Mouse (Mus musculus) frontal cortex, adult 2 months (tissue): ENCODE results near the gene Ibsp. TPM values are rescaled to one million over a fixed set of nuclear protein-coding genes. Genes with fewer than 3 reads are reported as not detected.
A peak's percentile ranks its signal among the peaks of the same experiment; 100 is the strongest.

ENCODE experiments used
- DNase-seq, 2 experiments: peaks; one replicate each; pipeline ENCODE4 v3.0.0; 2022; ENCODE audit warnings: low spot score in 1 of 2; ENCODE audit errors: extremely low spot score in 1 of 2
- polyA plus RNA-seq: library from polyadenylated mRNA; depleted of rRNA; stranded (reverse); fragments of >200 nt; gene quantifications from 2 replicates; pipeline ENCODE4 v1.2.3, GENCODE M21; 2012; rRNA removed

Gene Ibsp
- polyA plus RNA-seq, 1 experiment = 0.12 TPM

DNA sequence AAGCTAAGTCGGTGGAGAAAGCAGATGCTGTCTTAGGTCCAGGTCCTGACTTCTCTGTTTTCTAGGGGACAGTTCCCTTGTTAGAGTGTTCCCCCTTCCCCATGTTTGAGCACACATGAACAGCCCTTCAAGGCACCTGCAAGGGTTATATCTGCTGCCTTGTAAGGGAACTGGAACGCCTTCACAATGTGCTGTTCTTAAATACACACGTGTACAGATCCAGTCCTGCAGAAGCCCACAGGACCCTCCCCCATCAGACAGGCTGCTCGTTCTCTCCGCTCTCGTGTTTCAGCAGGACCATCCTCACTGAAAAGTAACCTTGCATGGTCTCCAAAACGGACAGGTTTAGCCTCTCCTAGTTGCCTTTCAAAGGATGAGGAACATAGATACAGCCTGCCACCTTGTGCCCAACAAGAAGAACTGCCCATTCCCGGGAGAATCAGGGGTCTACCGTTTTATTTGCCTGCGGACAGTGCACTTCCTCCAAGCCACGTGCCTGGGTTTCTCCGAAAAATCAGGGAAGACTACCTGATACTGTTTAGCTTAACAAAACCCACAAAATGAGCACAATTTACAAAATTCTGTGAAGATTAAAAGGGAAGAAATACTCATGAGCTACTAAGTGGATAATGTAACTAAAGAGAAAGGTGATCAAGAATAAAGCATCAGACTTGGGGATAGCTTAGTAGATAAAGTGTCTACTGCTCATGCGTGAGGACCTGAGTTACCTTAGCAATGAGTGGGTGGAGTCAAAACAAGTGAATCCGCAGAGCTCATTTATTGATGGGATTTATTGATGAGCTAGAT, 40.9 kb downstream of the Ibsp start:
- DNase-seq = peak in 1 of 2 experiments; percentile 66

DNA sequence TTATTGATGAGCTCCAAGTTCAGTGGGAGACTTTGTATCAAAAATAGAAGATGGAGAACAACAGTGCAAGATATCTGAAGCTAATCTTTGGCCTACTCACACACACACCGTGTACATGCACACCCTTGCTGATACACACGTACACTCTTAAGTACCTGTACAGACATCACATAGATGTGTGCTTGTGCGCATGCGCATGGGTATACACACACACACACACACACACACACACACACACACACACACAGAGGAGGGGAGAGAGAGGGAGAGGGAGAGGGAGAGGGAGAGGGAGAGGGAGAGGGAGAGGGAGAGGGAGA, 41.5 kb downstream of the Ibsp start:
- no peak for DNase-seq

DNA sequence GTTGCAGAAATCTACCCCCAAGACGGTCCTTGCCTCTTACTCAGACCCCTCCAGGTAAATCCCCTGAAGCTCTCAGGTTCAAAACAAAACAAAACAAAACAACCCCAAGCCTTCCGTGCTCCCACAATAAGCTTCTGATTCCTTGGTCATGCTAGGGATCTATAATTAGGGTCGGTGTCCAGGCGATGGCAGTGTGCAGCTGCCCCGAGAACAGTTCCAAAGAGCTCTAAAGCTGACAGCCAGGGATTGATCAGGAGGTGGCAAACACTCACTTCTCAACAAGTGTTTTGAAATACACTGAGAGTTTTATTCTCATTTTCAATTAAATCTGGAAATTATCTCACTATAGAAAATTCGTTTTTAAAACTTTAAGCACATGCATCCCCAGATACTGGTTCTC, 43.9 kb downstream of the Ibsp start:
- DNase-seq = no peak

DNA sequence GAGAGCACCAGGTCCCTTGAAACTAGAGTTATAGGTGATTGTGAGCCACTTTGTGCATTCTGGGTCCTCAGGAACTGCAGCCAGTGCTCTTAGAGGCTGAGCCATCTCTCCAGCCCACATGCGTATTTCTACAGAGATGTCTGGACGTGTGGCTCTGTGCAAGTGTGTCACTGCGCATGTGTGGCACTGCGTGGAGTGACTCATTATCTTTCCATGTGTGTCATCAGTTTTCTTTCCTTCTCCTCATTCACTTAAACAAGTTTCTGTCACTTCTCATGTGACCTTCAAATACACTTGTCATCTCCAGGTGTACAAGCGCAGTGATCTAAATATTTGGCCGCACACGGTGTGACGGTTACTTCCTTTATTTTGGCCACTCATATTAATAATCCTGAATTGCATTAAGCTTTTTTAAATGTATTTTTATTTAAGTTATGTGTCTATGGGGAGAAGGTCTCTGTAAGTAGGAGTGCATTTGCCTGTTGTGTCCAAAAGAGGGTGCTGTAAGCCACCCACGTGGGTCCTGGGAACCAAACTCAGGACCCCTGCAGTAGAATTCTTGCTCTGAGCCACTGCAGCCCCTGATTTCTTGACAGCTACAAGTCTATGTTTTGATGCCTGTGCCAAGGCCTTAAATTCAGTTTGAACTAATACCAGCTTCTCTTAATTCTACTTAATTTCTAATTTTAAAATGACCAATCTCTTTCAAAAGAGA, 45.7 kb downstream of the Ibsp start:
- no peak for DNase-seq

DNA sequence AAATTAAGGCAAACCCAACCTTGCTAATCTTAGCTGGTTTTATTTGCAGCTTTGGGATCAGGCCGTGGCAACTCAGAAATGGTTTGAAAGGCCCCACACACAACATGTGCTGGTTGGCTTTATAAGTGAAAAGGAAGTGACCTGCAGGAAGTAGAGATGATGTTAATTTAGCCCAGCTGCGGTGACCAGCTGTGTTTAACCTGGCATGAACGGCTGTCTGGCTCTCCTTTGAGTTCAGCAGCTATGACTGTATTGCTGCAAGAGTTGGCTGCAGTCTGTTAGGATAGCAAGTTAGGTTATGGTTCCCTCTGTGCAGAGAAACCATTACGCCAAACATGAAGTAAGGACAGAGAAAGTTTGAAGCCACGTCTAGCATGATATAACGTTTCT, 46.3 kb downstream of the Ibsp start:
- no peak for DNase-seq

DNA sequence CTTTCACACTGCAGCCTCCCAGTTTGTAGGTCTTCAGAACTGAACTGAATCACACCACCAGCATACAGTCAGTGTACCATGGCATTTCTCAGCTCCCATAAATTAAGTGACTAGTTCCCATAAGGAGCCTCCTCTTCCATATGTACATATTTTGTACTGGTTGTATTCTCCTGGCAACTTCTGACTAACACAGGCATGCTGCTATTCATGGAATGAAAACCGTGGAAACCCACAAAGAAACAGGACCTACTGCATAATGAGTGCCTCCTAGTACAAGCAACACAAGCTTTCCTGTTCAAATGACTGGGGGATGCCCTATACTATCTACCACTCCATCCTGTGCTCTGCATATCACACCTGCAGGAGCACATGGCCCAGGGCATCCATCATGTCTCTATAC, 52.1 kb downstream of the Ibsp start:
- no peak for DNase-seq

DNA sequence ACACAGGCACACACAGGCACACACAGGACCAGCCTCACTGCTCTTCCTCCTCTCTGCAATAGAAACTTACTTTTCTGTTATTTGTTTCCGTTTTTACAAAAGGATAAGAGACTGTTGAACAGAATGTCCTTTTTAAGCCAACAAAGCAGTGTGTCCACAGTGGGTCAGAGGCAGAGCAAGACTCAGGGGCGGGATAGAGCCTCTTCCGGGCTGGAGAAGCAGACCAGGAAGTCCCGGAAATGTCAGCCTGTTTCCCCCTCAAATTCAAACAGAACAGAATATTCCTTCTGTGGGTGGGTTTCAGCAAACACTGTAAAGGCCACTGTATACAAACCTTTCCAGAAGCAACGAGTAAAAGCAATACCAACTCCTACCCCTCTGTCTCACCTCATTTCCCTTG, 52.9 kb downstream of the Ibsp start:
- no peak for DNase-seq

DNA sequence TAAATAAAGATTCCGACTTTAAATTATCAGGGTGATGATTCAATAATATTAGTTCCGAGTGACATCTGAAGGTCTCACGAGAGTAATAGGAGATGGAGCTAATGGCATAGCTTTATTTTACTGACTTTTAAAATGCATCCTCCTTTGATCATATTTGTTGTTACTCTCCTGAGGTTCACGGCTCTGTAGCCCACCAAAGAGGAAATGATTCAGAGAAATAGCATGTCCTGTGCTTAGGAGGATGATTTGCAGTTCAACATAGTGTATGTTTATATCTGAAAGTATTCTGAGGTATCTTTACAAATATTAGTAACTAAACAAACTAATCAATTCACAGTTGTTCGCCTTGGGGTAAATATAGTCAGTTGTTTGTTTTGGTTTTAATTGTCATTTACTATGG, 58.6 kb downstream of the Ibsp start:
- DNase-seq = no peak

DNA sequence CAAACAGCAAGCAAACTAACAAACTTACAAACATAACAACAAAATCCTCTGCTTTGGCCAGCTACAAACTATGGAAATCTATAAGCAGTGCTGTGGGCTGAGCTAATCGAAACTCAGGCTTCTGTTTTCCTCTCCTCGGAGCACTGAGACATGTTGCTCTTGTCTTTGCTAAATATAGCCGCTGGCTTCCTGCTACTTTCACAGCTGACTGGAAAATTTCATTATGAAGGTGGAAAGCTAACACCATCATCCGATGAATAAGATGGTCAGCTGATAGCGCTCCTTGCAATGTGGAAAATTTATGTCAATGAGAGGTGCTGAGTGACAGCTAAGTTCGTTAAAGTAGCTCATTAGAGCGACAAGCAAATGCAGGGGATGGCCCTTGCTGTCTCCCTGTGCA, 59.6 kb downstream of the Ibsp start:
- DNase-seq = peak in 1 of 2 experiments; percentile 61

DNA sequence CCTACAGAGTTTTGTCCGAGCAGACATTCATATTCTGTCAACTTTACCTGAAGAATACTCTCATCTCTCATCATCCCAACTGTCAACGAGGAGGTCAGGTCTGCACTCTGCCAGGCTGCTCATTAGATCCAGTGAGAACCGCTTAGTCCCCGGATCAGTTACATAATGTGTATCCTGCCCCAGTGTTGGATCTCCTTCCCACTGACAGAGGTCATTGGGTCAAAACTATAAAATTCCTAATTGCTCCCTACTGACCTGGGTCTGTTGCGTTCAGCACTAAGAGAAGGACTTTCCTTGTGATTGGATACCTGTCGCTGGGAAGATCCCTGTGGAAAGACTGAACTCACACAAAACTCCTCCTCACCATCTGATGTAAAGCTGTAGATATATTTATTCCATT, 60.3 kb downstream of the Ibsp start:
- no peak for DNase-seq

Other genes with a start within 250 kb of the Ibsp start
- not detected in 2 replicates for gene Gm17660, start 221.6 kb upstream of the Ibsp start, polyA plus RNA-seq
- 1,576 and 1,727 TPM in 2 replicates for gene Sparcl1, start 185.4 kb upstream of the Ibsp start, polyA plus RNA-seq
- gene Dspp, start 128.5 kb upstream of the Ibsp start, polyA plus RNA-seq = 0.02 and 0.04 TPM in 2 replicates
- 4.1 and 4.3 TPM in 2 replicates for gene Dmp1, start 96.6 kb upstream of the Ibsp start, polyA plus RNA-seq
- 0.06 TPM in 1 of 2 replicates, not detected in the other for gene Mepe, start 26.2 kb downstream of the Ibsp start, polyA plus RNA-seq
- gene Spp1, start 135.9 kb downstream of the Ibsp start, polyA plus RNA-seq = 44.8 and 46.2 TPM in 2 replicates
- gene Pkd2, start 160.3 kb downstream of the Ibsp start, polyA plus RNA-seq = 35.3 and 39.6 TPM in 2 replicates
- gene BC005561, start 209.2 kb downstream of the Ibsp start, polyA plus RNA-seq = 3.1 and 3.3 TPM in 2 replicates